In genomic region chr17:23674271-23674952, GRCm38 (mm10) we compare ENCODE assay signal across 8 mouse cellular contexts. TPM values are rescaled to one million over a fixed set of nuclear protein-coding genes. Genes with fewer than 3 reads are reported as not detected.
A peak's percentile ranks its signal among the peaks of the same experiment; 100 is the strongest.
DNase-seq lines count a peak whose midpoint lies in the region; ATAC-seq lines count a peak whose summit lies in the region.

No protein-coding gene starts in this region.

- 40% methylated on average over 9 of the region's 9 CpGs for WGBS in forebrain, embryonic 15.5 days
- WGBS in intestine, embryonic 15.5 days = 39% methylated on average over 9 of the region's 9 CpGs
- WGBS in midbrain, embryonic 15.5 days = 50% methylated on average over 9 of the region's 9 CpGs

- H3K9ac ChIP-seq in forebrain, embryonic 15.5 days (replicated peaks) = peak overlapping the region; percentile 61
- peak overlapping the region; percentile 68 for H3K9ac ChIP-seq in intestine, embryonic 15.5 days
- peak overlapping the region; percentile 55 for H3K9ac ChIP-seq in midbrain, embryonic 15.5 days

- H3K9me3 ChIP-seq in forebrain, embryonic 15.5 days = no peaks in the 10 kb centered on the region
- H3K9me3 ChIP-seq in intestine, embryonic 15.5 days = no peaks in the 10 kb centered on the region
- H3K9me3 ChIP-seq in midbrain, embryonic 15.5 days = no peaks in the 10 kb centered on the region

- H3K27ac ChIP-seq in forebrain, embryonic 15.5 days (replicated peaks) = no peak overlapping the region
- H3K27ac ChIP-seq in intestine, embryonic 15.5 days = peak overlapping the region; percentile 51
- H3K27ac ChIP-seq in midbrain, embryonic 15.5 days = peak overlapping the region; percentile 76; the same call in 1 of the 2 replicates

- H3K4me1 ChIP-seq in forebrain, embryonic 15.5 days = peaks cover 46% of the 10 kb centered on the region
- H3K4me1 ChIP-seq in intestine, embryonic 15.5 days (replicated peaks) = peaks cover 35% of the 10 kb centered on the region
- H3K4me1 ChIP-seq in midbrain, embryonic 15.5 days = peaks cover 43% of the 10 kb centered on the region

- H3K27me3 ChIP-seq in forebrain, embryonic 15.5 days = peaks cover 22% of the 10 kb centered on the region
- H3K27me3 ChIP-seq in intestine, embryonic 15.5 days (replicated peaks) = peaks cover 9% of the 10 kb centered on the region
- peaks cover 44% of the 10 kb centered on the region for H3K27me3 ChIP-seq in midbrain, embryonic 15.5 days (replicated peaks)

- H3K4me2 ChIP-seq in forebrain, embryonic 15.5 days (replicated peaks) = peak overlapping the region; percentile 59
- H3K4me2 ChIP-seq in intestine, embryonic 15.5 days (replicated peaks) = peak overlapping the region; percentile 96
- H3K4me2 ChIP-seq in midbrain, embryonic 15.5 days = peak overlapping the region; percentile 60

- peak; percentile 52 for DNase-seq in kidney, adult 11 months
- no peak for DNase-seq in kidney, postnatal 10 days
- DNase-seq in adrenal gland, postnatal 14 days = peak; percentile 23
- DNase-seq in urinary bladder, adult 18-20 months (ENCODE audit: low spot score in 2 of 2) = no peak
- DNase-seq in layer of hippocampus, adult 11-12 months (ENCODE audit: low spot score) = no peak

- H3K36me3 ChIP-seq in forebrain, embryonic 15.5 days = no peaks in the 10 kb centered on the region; the same call in 1 of the 2 replicates
- H3K36me3 ChIP-seq in intestine, embryonic 15.5 days = peaks cover 8% of the 10 kb centered on the region; the same call in 1 of the 2 replicates
- 0 out of 2 replicates have a peak, but pooled peaks cover 5% of the 10 kb centered on the region for H3K36me3 ChIP-seq in midbrain, embryonic 15.5 days (replicated peaks)

- H3K4me3 ChIP-seq in forebrain, embryonic 15.5 days = peak overlapping the region; percentile 69
- H3K4me3 ChIP-seq in intestine, embryonic 15.5 days (replicated peaks) = peak overlapping the region; percentile 66
- peak overlapping the region; percentile 54 for H3K4me3 ChIP-seq in midbrain, embryonic 15.5 days

- no peak for ATAC-seq in forebrain, embryonic 15.5 days (replicated peaks)
- no peak for ATAC-seq in intestine, embryonic 15.5 days
- no peak for ATAC-seq in midbrain, embryonic 15.5 days (replicated peaks)

RNA-seq across cellular contexts. Expression of gene Thoc6, which starts 0.7 kb away (rescaled TPM):
- 25.2 and 26.3 TPM in 2 replicates for total RNA-seq in adrenal gland, postnatal 14 days (2021)
- polyA plus RNA-seq in forebrain, embryonic 15.5 days (2015; fragmentation: Nextera tagmentation; extraction: Ambion mirVana) = 39.4 and 39.5 TPM in 2 replicates
- 43.0 and 43.2 TPM in 2 replicates for polyA plus RNA-seq in intestine, embryonic 15.5 days (2015; fragmentation: Nextera tagmentation; extraction: Ambion mirVana)
- polyA plus RNA-seq in midbrain, embryonic 15.5 days (2015; fragmentation: Nextera tagmentation; extraction: Ambion mirVana) = 39.1 and 42.9 TPM in 2 replicates

RNA-seq across cellular contexts. Expression of gene Hcfc1r1, which starts 1.0 kb away (rescaled TPM):
- total RNA-seq in adrenal gland, postnatal 14 days (2021) = 158 and 163 TPM in 2 replicates
- polyA plus RNA-seq in forebrain, embryonic 15.5 days (2015; fragmentation: Nextera tagmentation; extraction: Ambion mirVana) = 90.3 and 92.0 TPM in 2 replicates
- 68.9 and 69.9 TPM in 2 replicates for polyA plus RNA-seq in intestine, embryonic 15.5 days (2015; fragmentation: Nextera tagmentation; extraction: Ambion mirVana)
- 120 and 121 TPM in 2 replicates for polyA plus RNA-seq in midbrain, embryonic 15.5 days (2015; fragmentation: Nextera tagmentation; extraction: Ambion mirVana)

RNA-seq across cellular contexts. Expression of gene Tnfrsf12a, which starts 2.9 kb away (rescaled TPM):
- total RNA-seq in adrenal gland, postnatal 14 days (2021) = 85.2 and 119 TPM in 2 replicates
- polyA plus RNA-seq in forebrain, embryonic 15.5 days (2015; fragmentation: Nextera tagmentation; extraction: Ambion mirVana) = 3.6 and 5.5 TPM in 2 replicates
- 24.2 and 24.8 TPM in 2 replicates for polyA plus RNA-seq in intestine, embryonic 15.5 days (2015; fragmentation: Nextera tagmentation; extraction: Ambion mirVana)
- 2.4 and 2.5 TPM in 2 replicates for polyA plus RNA-seq in midbrain, embryonic 15.5 days (2015; fragmentation: Nextera tagmentation; extraction: Ambion mirVana)

RNA-seq across cellular contexts. Expression of gene Cldn6, which starts 4.6 kb away (rescaled TPM):
- 0.30 TPM in 1 of 2 replicates, not detected in the other for total RNA-seq in adrenal gland, postnatal 14 days (2021)
- polyA plus RNA-seq in forebrain, embryonic 15.5 days (2015; fragmentation: Nextera tagmentation; extraction: Ambion mirVana) = 0.42 and 0.50 TPM in 2 replicates
- polyA plus RNA-seq in intestine, embryonic 15.5 days (2015; fragmentation: Nextera tagmentation; extraction: Ambion mirVana) = 42.8 and 46.2 TPM in 2 replicates
- 0.23 TPM in 1 of 2 replicates, not detected in the other for polyA plus RNA-seq in midbrain, embryonic 15.5 days (2015; fragmentation: Nextera tagmentation; extraction: Ambion mirVana)

RNA-seq across cellular contexts. Expression of gene Cldn9, which starts 9.4 kb away (rescaled TPM):
- not detected in 2 replicates for total RNA-seq in adrenal gland, postnatal 14 days (2021)
- polyA plus RNA-seq in forebrain, embryonic 15.5 days (2015; fragmentation: Nextera tagmentation; extraction: Ambion mirVana) = 1.2 TPM in 2 replicates
- 1.3 and 2.0 TPM in 2 replicates for polyA plus RNA-seq in intestine, embryonic 15.5 days (2015; fragmentation: Nextera tagmentation; extraction: Ambion mirVana)
- polyA plus RNA-seq in midbrain, embryonic 15.5 days (2015; fragmentation: Nextera tagmentation; extraction: Ambion mirVana) = 0.68 and 0.89 TPM in 2 replicates

Comparison
In these comparisons a context has a peak if more than half of its experiments do, and no peak if none do; other contexts are left out.
1. DNase-seq: peak in kidney, adult 11 months (single experiment) and adrenal gland, postnatal 14 days (single experiment); none in kidney, postnatal 10 days (single experiment), urinary bladder, adult 18-20 months (0 of 2) and layer of hippocampus, adult 11-12 months (single experiment).
2. Peak in every context shown above with its lines, with median percentiles within 50 percentile points of each other: H3K4me2 ChIP-seq, H3K4me3 ChIP-seq and H3K9ac ChIP-seq.